Mouse (Mus musculus) cerebellum, adult 11 months (tissue): ENCODE data around the gene Stra6l.
A peak's percentile ranks its signal among the peaks of the same experiment; 100 is the strongest.

Experiments
- DNase-seq: peaks from one replicate; pipeline ENCODE4 v3.0.0; 2022

Stra6l gene

DNA sequence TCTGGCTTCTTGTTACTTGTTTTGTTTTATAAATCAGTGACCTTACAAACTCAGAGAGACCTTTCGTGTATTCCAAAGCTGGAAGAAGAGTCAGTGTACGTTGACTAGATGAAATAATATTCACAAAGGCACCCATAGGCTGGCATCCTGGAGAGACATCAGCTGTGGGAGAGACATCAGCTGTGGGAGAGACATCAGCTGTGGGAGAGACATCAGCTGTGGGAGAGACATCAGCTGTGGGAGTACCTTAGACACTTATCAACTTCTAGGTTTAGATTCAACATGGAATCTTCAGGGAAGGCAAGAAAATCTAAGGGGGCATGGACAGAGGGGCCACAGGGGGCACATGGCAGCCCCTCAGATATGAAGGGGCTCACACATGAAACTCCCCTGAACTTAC is 2.2 kb upstream of the Stra6l start:
- no peak for DNase-seq

DNA sequence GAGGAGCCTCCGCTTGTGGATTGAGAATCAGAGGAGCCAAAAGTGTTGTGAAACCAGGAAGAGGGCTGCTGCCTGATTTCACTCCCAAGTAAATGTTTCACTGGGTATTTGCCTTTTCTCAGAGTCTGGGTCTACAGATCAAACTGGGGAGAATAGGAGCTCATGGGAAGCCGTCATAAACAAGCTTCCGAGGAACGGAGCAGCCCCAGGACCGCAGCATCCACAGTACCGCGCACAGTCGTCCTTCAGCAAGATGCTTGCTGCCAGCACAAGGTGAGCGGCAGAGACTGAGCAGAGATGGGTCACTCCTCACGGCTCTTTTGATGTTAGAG is 327 bp downstream of the Stra6l start:
- no peak for DNase-seq

GRCm38 (mm10) chr4:45849419-45849818 is 955 bp downstream of the Stra6l start:
- no peak for DNase-seq

DNA sequence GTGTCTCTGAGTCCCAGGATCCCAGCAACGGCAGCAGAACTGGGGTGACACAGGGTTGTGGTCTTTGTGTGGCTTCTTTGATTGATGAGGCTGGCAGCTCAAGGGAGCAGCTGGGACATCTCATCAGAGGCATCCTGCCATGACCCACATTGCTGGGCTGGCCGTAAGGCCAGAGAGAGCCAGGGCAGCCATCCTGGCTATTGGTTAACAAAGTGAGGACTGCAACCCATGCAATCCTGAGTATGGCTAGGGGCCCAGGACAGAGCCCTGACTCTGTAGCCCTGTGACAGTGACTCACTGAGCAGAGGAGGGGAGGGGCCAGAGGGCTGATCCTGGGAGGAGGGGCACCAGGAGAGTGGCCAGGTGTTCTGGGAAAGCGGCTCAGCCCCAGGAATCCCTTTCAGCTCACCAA is 3.2 kb downstream of the Stra6l start:
- DNase-seq, result peak; percentile 2

DNA sequence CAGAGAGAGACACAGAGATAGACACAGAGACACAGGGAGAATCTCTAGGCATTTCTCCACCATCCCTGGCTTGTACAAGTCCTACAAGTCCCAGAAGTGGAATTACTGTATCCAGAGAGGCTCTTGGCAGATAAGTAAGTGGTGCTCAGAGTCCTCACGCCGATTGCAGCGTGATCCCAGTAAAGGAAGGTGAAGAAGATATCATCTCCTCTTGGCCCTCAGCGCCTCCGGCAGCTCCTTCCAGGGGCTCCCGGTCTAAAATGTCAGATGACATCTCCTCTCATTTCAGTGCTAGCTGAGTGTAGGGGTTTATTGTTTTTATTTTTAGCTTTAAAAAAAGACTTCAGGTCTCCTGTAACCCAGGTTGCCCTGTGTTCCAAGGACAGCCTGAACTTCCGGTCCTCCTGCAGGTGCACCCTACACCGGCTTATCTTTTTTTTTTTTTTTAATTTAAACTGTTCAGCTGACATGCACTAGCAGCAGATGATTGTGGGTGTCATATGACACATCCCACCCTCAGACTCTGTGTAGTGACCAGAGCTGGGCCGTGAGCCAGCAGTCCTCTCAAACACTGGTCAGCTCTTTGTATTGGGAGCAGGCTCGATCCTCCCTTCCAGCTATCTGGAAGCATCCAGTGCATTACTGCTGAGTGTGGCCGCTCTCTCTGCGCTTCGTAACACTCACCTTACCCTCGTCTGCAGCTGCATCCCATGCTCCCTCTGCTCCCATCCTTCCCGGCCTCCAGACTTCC is 5.2 kb downstream of the Stra6l start:
- DNase-seq, result no peak

DNA sequence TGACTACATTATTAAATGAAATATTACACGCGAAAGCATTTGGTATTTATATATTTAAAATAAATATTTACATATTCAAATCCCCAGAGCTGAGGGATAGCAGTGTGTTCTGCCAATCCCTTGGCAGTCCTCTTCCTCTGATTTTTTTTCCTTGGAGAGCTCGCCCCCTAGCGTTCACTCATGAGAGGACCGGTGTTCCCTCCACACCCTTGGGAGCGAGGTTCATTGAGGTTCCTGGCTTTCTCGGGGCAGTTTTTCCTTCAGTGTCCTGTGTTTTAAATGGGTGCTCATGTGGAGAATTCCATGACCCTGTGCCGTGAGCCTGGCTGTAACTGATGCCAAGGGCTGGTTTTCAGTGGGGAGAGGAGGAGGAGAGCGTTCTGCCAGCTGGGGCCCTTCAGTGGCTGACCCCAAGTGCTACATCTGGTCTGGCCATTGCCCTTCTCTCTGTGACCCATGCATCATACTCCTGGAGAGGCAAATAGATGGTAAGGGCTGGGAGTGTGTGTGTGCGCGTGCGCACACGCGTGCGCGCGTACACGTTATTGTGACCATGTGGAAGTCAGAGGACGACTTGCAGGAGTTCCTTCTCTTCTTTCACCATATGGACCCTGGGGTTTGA is 7.5 kb downstream of the Stra6l start:
- DNase-seq, result peak; percentile 63

- no peak for DNase-seq
These were observed 12.7 kb downstream of the Stra6l start for GRCm38 (mm10) chr4:45861160-45861559.

- no peak for DNase-seq
These were observed 19.0 kb downstream of the Stra6l start for GRCm38 (mm10) chr4:45867416-45867815.

DNA sequence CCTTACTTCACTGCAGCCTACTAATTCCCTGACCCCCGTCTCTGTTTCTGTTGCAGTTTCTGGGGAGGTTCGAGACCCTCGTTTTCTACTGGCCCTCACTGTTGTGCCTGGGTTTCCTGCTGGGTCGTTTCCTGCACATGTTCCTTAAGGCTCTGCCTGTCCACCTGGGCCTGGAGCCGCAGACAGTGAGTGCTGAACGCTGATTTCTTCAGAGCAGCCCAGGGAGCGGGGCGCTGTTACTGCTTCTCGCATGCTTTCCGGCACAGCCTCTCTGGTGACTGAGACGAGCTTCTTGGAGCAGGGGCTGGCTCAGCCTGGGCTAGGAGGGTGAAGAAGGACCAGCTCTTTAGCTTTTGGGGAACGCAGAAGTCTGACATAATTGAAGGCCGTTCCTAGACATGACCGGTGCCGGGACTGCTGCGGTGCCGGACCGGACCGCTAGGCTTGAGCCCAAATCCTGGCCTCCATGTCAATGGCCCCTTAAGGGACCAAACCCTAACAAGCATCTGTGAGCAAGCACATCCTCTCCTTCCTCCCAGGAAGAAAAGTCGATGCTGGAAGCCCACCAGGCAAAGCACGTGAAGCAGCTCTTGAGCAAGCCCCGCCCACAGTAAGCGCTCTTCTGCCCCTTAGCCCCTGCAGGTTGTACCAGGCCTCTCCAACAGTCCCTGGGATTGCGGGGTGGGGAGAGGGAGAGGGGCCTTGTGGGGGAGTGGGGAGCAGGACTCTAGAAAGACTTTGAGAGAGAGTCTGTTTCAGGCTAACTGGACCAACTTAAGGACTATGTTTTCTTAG is 20.8 kb downstream of the Stra6l start:
- DNase-seq, result no peak

- DNase-seq, result no peak
These were observed 23.7 kb downstream of the Stra6l start for GRCm38 (mm10) chr4:45872147-45872546.

DNA sequence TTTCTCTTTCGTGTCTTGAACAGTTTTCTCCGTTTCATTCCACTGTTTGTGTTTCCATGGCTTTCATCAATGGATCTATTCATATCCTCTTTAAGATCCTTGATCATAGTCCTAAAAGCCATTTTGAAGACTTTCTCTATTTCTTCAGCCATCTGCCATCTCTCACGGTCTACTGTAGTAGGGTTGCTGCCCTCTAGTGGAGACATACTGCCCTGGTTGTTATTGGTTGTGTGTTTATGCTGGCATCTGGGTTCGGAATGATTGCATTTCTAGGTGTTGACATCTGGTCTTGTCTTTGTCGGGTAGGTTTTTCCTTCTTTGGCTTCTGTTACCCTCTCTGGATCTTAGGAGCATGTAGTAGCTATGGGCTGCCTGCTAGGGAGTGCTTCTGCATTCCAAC is 30.5 kb downstream of the Stra6l start:
- peak; percentile 5 for DNase-seq

DNA sequence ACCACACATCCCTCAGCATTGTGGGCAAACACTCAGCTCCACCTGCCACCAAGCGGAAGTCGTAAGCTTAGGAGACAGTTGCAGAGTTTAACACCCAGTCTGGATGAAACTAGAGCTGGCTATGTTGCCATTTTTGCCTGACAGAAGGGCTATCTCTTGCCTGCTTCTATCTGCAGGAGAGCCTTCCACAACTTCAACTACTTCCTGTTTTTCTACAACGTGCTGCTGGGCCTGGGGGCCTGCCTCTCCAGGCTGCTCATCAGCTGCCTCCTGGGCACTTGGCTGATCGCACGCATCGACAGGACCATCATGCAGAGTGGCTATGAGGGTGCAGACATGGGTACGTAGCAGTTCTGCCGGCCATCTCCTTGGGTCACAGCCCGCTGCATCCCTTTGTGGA is 34.1 kb downstream of the Stra6l start:
- no peak for DNase-seq

DNA sequence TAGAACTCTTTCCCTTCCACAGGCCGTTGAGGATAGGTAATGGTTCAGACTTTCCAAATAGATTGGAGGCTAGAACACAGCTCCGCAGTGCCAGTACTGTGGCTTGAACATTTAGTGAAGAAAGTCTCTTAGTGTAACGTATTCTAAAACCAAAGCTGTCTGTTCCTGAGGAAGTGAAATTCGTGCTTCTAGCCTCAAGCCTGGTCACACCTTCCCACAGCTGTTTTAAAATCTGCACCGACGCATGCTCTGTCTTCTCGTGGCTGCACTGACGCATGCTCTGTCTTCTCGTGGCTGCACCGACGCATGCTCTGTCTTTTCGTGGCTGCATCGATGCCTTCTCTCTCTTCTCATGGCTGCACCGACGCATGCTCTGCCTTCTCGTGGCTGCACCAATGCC is 34.8 kb downstream of the Stra6l start:
- no peak for DNase-seq

- no peak for DNase-seq
These were observed 41.0 kb downstream of the Stra6l start for GRCm38 (mm10) chr4:45889487-45889886.

- DNase-seq, result no peak
These were observed 41.8 kb downstream of the Stra6l start, which contains the start of gene Ccdc180 for GRCm38 (mm10) chr4:45890066-45890761. Ccdc180 (plus strand) TSS chr4:45890303.

GRCm38 (mm10) chr4:45896425-45897081 is 48.1 kb downstream of the Stra6l start:
- DNase-seq, result no peak

GRCm38 (mm10) chr4:45898413-45898812 is 49.9 kb downstream of the Stra6l start:
- DNase-seq, result no peak

- DNase-seq, result no peak
These were observed 60.8 kb downstream of the Stra6l start for GRCm38 (mm10) chr4:45909256-45909655.

DNA sequence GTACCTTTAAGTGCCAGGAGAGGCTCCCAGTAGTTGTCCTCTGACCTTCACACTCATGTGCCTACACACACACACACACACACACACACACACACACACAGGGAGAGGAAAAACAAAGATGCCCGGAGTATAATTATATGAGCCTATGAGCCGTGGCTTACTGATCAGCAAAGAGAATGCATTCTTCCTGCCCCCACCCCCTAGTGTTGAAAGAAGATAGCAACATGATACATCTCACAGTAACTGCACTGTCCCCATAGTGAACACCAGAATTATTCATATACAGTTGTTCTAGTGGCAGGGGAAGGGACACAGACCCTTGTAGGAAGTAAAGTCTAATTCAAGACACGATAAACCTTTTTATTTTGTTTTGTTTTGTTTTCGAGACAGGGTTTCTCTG is 61.5 kb downstream of the Stra6l start:
- no peak for DNase-seq

GRCm38 (mm10) chr4:45911256-45911655 is 62.8 kb downstream of the Stra6l start:
- DNase-seq, result no peak

DNA sequence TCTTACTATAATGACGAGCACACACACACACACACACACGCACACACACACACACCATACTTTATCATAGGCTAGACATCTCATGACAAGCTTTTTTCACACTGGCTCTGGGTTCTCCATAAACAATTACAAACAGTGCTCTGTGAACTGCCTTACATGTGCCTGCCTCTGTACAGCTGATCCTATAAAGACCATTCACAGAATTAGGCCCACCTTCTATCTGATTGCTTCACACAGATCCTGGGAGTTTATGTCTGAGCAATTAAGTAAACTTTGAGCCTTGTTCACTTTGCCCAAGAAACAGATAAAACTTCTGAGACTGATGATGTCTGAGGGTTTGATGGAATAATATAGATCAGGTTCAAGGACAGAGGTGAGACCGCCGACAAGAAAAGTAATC is 63.4 kb downstream of the Stra6l start:
- DNase-seq, result no peak

DNA sequence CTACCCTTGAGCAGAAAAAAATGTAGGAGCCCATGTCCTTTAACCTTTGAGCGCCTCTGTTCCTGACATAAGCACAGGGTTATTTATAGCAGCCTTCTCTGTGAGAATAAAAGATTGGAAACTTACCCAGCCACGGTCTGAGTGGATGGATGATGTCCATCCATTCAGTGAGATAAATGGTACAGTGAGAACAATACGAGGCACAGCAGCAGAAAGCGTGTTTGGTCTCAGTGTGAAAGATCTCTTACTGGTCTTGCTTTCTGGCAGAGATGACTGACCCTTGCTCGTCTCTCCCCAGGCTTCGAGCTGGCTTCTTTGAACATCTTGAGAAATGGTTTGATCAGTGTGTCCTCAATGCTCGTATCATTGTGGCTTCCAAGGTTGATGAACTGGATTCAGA is 68.6 kb downstream of the Stra6l start:
- no peak for DNase-seq
